Mouse (Mus musculus) heart, embryonic 10.5 days (tissue): ENCODE data around the gene Zscan12. TPM values are rescaled to one million over a fixed set of nuclear protein-coding genes. Genes with fewer than 3 reads are reported as not detected.
"Not testable (repeated sequence)": the region's sequence is repeated elsewhere in the genome, so short reads cannot be mapped to it uniquely, and the experiment has no call there.

ENCODE experiments used
- DNase-seq: peaks from one replicate; pipeline ENCODE4 v3.0.0-alpha.2; 2017; ENCODE audit warnings: low spot score
- H3K27ac ChIP-seq: fragments of 300-500 bp; sonication (generic); 2 replicates; pipeline ENCODE4 v1.5.1; 2016; ENCODE audit warnings: mild to moderate bottlenecking
- H3K27me3 ChIP-seq: fragments of 300-500 bp; sonication (generic); 2 replicates; pipeline ENCODE4 v1.6.1; 2016; ENCODE audit warnings: mild to moderate bottlenecking; ENCODE audit not compliant: poor library complexity, insufficient read depth, severe bottlenecking
- H3K36me3 ChIP-seq: fragments of 300-500 bp; sonication (generic); 2 replicates; pipeline ENCODE4 v1.6.1; 2016; ENCODE audit warnings: mild to moderate bottlenecking, moderate library complexity
- H3K4me1 ChIP-seq: fragments of 300-500 bp; sonication (generic); 2 replicates; pipeline ENCODE4 v1.6.1; 2016; ENCODE audit warnings: mild to moderate bottlenecking
- H3K4me3 ChIP-seq: fragments of 300-500 bp; sonication (generic); 2 replicates; pipeline ENCODE4 v1.5.1; 2016; ENCODE audit warnings: mild to moderate bottlenecking, moderate library complexity
- H3K9me3 ChIP-seq: fragments of 300-500 bp; sonication (generic); 2 replicates; pipeline ENCODE4 v1.6.1; 2016; ENCODE audit warnings: mild to moderate bottlenecking, moderate library complexity
- WGBS: fragments of 180-500 bp; shearing (Covaris S2); methylation state at CpG from one replicate; pipeline ENCODE4 v1.1.7; 2016; 5-methylcytosine and 5-hydroxymethylcytosine counted together
- polyA plus RNA-seq: library from polyadenylated mRNA; unstranded; fragments of >200 nt; fragmentation: Nextera tagmentation; extraction: Ambion mirVana; gene quantifications from 2 replicates; pipeline ENCODE4 v1.2.1, GENCODE M21; 2016

The Zscan12 gene
- polyA plus RNA-seq, 1 experiment from 2014 or later = 12.5 TPM

DNA sequence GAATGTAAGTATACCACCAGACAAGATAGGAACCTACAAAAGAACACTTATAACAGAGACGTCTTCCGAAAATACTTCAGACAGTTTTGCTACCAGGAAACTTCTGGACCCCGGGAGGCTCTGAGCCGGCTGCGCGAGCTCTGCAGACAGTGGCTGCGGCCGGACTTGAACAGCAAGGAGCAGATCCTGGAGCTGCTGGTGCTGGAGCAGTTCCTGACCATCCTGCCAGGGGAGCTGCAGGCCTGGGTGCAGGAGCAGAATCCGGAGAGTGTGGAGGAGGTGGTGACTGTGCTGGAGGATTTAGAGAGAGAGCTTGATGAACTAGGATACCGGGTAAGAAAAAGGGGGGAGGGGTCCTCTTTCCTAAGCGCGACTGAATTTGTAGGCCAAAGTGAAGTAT is 1.1 kb downstream of the Zscan12 start:
- DNase-seq = peak; percentile 76
- Histone ChIP-seq H3K4me3 (peak overlapping the region; percentile 85), H3K27ac (no peak overlapping the region), H3K27me3 (no peaks in the 10 kb centered on the region), H3K4me1 (peaks cover 8% of the 10 kb centered on the region), H3K36me3 (peaks cover 20% of the 10 kb centered on the region), H3K9me3 (no peaks in the 10 kb centered on the region)
- WGBS = 66% methylated on average over 12 of the region's 12 CpGs

DNA sequence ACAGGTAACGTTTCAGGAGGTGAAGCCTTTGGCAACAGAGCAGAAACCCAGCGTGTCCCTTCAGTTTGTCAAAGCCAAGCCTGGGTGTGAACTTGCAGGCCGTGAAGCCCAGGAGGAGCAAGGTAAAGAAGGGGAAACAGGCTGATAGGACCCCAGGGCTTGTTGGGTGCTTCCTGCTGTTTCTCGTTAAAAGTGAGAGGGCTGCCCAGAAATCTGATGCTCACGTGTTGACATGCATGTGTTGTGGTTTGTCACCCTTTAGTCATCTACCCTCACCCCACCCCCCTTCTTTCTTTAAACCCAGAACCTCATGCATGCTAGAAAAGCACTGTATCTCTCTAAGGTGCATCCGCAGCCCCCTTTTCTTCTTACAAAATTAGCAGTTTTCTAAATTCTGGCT is 4.0 kb downstream of the Zscan12 start:
- Histone ChIP-seq H3K27ac (no peak overlapping the region), H3K36me3 (peaks cover 43% of the 10 kb centered on the region), H3K4me3 (no peak overlapping the region), H3K9me3 (no peaks in the 10 kb centered on the region), H3K4me1 (peaks cover 8% of the 10 kb centered on the region), H3K27me3 (no peaks in the 10 kb centered on the region)
- 52% methylated on average over 6 of the region's 6 CpGs for WGBS
- DNase-seq = no peak

DNA sequence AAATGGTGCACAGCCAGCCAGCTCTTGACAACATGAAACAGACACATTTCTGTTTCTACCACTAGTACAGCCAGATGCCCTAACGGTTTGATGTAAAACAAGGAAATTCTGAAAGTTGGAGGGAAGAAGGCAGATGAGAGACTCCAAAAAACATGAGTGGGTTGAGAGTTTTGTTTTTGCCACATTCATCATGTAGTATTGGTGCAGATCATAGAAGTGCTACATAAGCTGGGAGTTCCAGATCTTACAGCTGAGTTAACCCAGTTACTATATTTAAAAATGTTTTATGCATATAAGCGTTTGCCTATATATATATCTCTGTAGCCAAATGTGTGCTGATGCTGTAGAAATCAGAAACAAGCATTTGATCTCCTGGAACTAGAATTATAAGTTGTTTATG is 10.1 kb downstream of the Zscan12 start:
- 82% methylated on average over 2 of the region's 2 CpGs for WGBS
- DNase-seq = no peak
- Histone ChIP-seq H3K36me3 (peaks cover 32% of the 10 kb centered on the region), H3K27me3 (no peaks in the 10 kb centered on the region), H3K4me3 (no peak overlapping the region), H3K4me1 (peaks cover 10% of the 10 kb centered on the region), H3K27ac (no peak overlapping the region), H3K9me3 (no peaks in the 10 kb centered on the region)

DNA sequence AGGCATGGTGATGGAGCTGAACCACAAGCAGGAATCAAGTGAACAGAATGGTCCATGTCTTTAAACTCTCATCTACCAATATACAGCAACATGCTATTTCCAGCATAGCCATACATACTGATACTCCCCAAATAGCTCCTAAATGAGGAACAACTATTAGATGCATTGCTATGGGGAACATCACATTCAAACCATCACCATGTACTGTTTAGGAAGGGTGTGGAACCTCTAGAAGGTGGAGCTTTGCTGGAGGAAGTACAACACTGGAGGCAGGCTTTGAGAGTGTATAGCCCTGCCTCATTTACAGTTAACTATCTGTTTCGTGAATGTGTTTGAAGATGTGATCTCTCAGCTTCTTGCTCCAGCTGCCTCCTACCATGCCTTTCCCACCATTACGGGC is 15.2 kb downstream of the Zscan12 start:
- WGBS = 80% methylated on average over 2 of the region's 2 CpGs
- H3K9me3 ChIP-seq = no peaks in the 10 kb centered on the region
- peaks cover 10% of the 10 kb centered on the region for H3K4me1 ChIP-seq
- no peak for DNase-seq
- no peaks in the 10 kb centered on the region for H3K36me3 ChIP-seq
- no peak overlapping the region for H3K27ac ChIP-seq
- no peaks in the 10 kb centered on the region for H3K27me3 ChIP-seq
- H3K4me3 ChIP-seq = no peak overlapping the region

DNA sequence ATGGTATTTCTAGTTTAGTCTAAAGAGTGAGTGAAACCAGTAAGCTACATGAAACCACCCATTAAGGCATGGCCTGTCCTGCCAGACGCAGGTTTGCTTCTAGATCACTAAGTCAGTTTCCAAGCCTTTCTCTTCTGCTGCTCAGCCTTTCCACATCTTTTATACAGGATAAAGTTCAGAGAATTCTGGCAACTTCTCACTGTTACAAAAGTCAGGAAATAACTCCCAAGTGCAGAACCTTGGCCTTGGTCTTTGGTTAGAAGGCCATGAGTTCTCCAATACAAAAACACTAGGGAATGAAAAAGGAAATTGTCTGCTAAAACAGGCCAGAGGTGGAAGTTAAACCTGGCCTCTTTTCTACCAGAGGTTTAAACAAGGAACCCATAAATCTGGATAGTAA is 32.6 kb downstream of the Zscan12 start:
- Histone ChIP-seq H3K27ac (no peak overlapping the region), H3K4me3 (no peak overlapping the region), H3K27me3 (no peaks in the 10 kb centered on the region), H3K4me1 (no peaks in the 10 kb centered on the region), H3K9me3 (no peaks in the 10 kb centered on the region), H3K36me3 (peaks cover 88% of the 10 kb centered on the region)
- no peak for DNase-seq
- WGBS = 91% methylated on average over 1 of the region's 1 CpGs

DNA sequence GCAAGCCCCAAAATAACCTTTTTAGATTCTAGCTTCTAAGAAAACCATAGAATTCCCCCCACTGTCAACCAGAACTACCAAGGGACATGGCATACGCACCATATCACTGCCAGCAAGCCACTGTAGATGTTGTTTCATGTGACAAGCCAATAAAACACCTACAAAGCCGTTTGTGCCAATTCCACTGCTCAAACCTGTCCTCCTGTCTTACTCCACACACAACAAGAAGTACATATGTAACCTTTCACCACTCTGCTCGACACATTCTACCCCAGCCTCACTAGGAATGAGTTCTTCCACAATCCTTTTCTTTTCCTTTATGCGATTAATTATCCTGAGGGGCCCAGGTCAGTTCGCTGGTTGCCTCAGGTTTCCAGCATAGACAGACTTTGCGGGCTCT is 33.0 kb downstream of the Zscan12 start:
- WGBS = 95% methylated on average over 6 of the region's 6 CpGs
- H3K4me3 ChIP-seq = no peak overlapping the region
- no peaks in the 10 kb centered on the region for H3K9me3 ChIP-seq
- peaks cover 86% of the 10 kb centered on the region for H3K36me3 ChIP-seq
- H3K27ac ChIP-seq = no peak overlapping the region
- H3K27me3 ChIP-seq = no peaks in the 10 kb centered on the region
- no peak for DNase-seq
- no peaks in the 10 kb centered on the region for H3K4me1 ChIP-seq

DNA sequence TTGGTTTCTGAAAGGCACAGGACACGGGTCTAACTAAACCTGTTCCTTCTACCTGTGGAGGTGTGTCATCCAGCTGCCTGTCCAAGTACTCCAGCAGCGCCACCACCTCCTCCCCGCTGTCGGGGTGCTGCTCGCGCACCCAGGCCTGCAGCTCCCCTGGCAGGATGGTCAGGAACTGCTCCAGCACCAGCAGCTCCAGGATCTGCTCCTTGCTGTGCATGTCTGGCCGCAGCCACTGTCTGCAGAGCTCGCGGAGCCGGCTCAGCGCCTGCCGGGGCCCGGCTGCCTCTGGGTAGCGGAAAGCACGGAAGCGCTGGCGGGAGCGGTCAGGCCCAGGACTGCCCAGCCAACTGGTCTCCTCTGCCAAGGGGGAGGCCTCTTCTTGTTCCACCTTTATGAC is 33.4 kb downstream of the Zscan12 start:
- 86% methylated on average over 18 of the region's 18 CpGs for WGBS
- H3K4me1 ChIP-seq, H3K9me3 ChIP-seq, H3K27ac ChIP-seq, DNase-seq, H3K4me3 ChIP-seq, H3K27me3 ChIP-seq: not testable (repeated sequence)
- H3K36me3 ChIP-seq = peaks cover 82% of the 10 kb centered on the region

DNA sequence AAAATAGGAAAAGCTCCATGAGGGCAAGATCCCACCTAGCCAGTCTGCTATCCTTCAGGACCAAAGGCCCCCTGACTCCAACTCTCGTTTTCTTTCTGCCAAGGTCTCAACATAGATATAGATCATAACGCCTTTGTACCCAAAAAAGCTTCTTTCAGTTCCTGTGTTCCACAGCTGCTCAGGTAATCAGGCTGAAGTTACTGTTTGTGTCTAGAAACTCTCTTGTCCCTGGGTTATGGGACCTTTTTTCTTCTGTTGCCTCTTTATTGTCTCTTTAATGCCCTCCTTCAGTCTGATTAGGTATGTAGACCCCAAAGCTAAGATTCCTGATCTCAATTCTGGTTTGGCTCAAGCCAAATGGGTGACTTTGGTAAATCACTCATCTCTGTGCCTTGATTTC is 34.9 kb downstream of the Zscan12 start:
- no peaks in the 10 kb centered on the region for H3K9me3 ChIP-seq
- peaks cover 67% of the 10 kb centered on the region for H3K36me3 ChIP-seq
- no peak for DNase-seq
- WGBS = 89% methylated on average over 2 of the region's 2 CpGs
- peaks cover 9% of the 10 kb centered on the region for H3K4me1 ChIP-seq
- no peak overlapping the region for H3K4me3 ChIP-seq
- no peaks in the 10 kb centered on the region for H3K27me3 ChIP-seq
- H3K27ac ChIP-seq = no peak overlapping the region

DNA sequence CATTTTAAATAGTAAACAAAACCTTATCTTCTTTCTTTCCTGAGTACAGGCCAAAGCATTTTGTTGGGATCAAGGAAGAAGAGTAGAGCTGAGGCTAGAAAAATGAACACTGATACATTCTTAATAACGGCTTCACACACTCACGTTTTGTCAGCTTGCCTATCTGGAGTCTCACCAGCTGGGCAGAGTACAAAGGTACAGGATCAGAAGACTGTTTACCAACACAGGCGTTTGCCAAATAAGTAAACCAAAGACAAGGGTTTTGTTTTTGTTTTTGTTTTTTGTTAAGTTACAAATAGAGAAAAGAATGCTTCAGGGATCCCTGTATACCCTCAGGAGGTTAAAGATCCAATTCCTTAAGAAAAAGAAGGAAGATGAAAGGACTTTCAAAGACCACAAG is 38.5 kb downstream of the Zscan12 start:
- Histone ChIP-seq H3K4me3 (peak overlapping the region; percentile 85), H3K36me3 (peaks cover 31% of the 10 kb centered on the region), H3K27me3 (no peaks in the 10 kb centered on the region), H3K9me3 (no peaks in the 10 kb centered on the region), H3K27ac (peak overlapping the region; percentile 97; the same call in 1 of the 2 replicates), H3K4me1 (peaks cover 9% of the 10 kb centered on the region)
- WGBS = 72% methylated on average over 3 of the region's 3 CpGs
- no peak for DNase-seq

DNA sequence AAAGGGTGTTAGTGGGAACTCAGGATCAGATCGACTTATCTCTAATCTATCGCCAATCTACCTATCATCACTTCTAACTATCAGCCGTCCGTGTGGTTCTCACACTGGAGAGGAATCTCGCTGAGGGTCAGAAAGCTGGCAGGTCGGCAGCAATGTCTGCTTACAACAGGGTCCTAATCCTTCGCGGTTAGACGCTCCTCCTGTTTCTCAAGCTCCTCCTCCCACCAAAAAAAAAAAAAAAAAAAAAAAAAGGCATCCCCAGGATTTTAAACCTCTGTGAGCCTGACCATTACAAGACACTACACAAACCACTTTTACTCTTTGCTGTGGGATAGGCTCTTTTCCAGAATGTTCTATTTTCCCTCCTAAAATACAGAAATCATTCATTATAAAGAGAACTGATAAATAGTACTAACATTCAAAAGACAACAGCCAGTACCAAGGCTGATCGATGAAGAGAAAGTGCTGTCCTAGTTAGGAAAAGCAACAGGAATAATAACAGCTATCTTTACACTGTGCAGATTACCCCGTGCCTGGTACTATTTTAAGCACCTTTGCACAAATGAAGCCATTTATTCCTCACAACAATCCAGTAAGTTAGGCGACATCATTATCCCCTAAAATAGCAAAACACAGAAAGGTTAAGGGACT is 39.1 kb downstream of the Zscan12 start:
- H3K4me3 ChIP-seq = peak overlapping the region; percentile 85
- H3K36me3 ChIP-seq = peaks cover 25% of the 10 kb centered on the region; the same call in 1 of the 2 replicates
- 6% methylated on average over 12 of the region's 12 CpGs for WGBS
- peaks cover 9% of the 10 kb centered on the region for H3K4me1 ChIP-seq
- no peaks in the 10 kb centered on the region for H3K27me3 ChIP-seq
- DNase-seq = no peak
- peak overlapping the region; percentile 97 for H3K27ac ChIP-seq
- no peaks in the 10 kb centered on the region for H3K9me3 ChIP-seq

DNA sequence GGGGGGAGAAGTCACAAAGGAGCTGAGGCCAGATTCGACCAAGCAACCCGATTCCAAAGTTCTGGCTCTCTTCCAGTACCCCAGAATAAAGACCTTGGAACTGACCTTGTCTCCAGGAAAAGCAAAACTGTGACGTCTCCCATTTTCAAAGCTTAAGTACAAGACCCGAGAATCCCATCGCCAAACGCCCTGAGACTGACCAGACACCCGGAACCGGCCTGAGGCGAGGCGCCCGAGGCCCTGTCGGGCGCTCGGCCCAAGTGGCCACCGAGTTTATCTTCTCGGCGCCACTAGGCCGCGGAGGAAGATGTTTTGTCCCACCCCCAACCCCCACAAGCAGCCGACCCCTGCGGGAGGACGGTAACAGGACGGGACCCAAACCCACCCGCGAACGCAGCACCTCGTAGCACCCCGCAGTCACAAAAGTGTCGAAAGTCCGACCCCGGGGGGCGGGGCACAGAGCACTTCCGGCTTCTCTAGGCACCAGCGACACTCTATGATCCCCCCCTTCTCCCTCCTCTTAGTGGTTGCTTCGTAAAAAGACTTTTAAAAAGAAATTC is 39.7 kb downstream of the Zscan12 start, which contains the start of gene Zkscan3:
Zkscan3 (minus strand) TSS at position 469 of the 560 bp plus-strand sequence.
- H3K9me3 ChIP-seq = no peaks in the 10 kb centered on the region
- peak; percentile 90 for DNase-seq
- H3K4me1 ChIP-seq = peaks cover 9% of the 10 kb centered on the region
- no peaks in the 10 kb centered on the region for H3K27me3 ChIP-seq
- peak within 1 kb of the TSS; percentile 97 for H3K27ac ChIP-seq
- WGBS = under 1% methylated on average over 35 of the region's 35 CpGs
- peak within 1 kb of the TSS; percentile 85 for H3K4me3 ChIP-seq
- peaks cover 21% of the 10 kb centered on the region; the same call in 1 of the 2 replicates for H3K36me3 ChIP-seq

DNA sequence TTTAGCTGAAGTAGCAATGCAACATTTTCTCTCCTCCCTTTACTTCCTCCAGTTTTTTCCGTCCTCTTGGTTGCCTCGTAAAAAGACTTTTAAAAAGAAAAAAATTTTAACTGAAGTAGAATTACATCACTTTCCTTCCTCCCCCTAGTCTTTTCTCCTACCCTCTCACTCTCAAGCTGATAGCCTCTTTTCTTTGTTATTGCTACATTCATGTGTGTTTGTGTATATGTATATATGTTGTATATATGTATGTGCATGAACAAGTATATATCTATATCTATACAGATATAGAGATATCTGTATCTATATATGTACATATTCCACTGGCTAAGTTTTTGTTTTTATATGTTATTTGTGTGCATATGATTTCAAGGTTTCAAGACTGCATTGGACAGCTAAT is 40.2 kb downstream of the Zscan12 start:
- DNase-seq = no peak
- Histone ChIP-seq H3K9me3 (no peaks in the 10 kb centered on the region), H3K4me3 (peak overlapping the region; percentile 85), H3K27ac (peak overlapping the region; percentile 97), H3K27me3 (no peaks in the 10 kb centered on the region), H3K36me3 (peaks cover 17% of the 10 kb centered on the region; the same call in 1 of the 2 replicates), H3K4me1 (peaks cover 9% of the 10 kb centered on the region)
- 2% methylated on average over 2 of the region's 2 CpGs for WGBS

DNA sequence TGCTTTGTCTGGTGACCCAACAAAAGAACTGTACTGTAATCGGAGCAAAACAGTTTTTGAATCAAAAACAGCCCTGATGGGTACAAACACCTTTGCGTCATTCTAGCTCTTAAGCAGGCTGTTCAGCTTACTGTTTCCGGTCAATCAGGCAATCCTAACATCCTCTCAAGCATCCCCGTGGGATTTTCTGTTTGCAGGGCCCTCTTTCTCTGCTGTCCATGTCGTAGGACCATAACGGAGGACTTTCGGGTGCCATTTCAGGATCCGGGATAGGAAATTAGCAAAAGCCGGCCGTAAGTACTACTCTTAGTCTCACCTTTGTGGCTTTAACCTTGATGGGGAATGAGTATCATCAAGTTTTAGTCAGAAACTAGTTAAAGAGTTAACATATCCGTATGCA is 44.7 kb downstream of the Zscan12 start:
- H3K36me3 ChIP-seq = no peaks in the 10 kb centered on the region
- DNase-seq = no peak
- H3K27ac ChIP-seq = peak overlapping the region; percentile 91; the same call in 1 of the 2 replicates
- WGBS = 74% methylated on average over 11 of the region's 11 CpGs
- H3K27me3 ChIP-seq = no peaks in the 10 kb centered on the region
- H3K4me1 ChIP-seq = no peaks in the 10 kb centered on the region; the same call in 1 of the 2 replicates
- H3K4me3 ChIP-seq = peak overlapping the region; percentile 65
- no peaks in the 10 kb centered on the region for H3K9me3 ChIP-seq
